Mouse (Mus musculus) gastrocnemius, postnatal 25 days (tissue): ENCODE data around the gene Olfr690. TPM values are rescaled to one million over a fixed set of nuclear protein-coding genes. Genes with fewer than 3 reads are reported as not detected.
"Not testable (repeated sequence)": the region's sequence is repeated elsewhere in the genome, so short reads cannot be mapped to it uniquely, and the experiment has no call there.

Experiments used
- DNase-seq: peaks from one replicate; pipeline ENCODE4 v3.0.0; 2022
- long read RNA-seq, 2 experiments: library from polyadenylated mRNA; stranded (forward); transcript quantifications; one replicate each; pipeline ENCODE4 v2.0.0; 2021
- total RNA-seq, 2 experiments: library from RNA; stranded (reverse); gene quantifications; 1 replicate in 1 of 2; 2 replicates in 1 of 2; pipeline ENCODE4 v1.2.3; 2021

Gene Olfr690
- total RNA-seq: not detected
- long read RNA-seq, experiment 1: 0 reads
- long read RNA-seq, experiment 2: 0 reads

DNA sequence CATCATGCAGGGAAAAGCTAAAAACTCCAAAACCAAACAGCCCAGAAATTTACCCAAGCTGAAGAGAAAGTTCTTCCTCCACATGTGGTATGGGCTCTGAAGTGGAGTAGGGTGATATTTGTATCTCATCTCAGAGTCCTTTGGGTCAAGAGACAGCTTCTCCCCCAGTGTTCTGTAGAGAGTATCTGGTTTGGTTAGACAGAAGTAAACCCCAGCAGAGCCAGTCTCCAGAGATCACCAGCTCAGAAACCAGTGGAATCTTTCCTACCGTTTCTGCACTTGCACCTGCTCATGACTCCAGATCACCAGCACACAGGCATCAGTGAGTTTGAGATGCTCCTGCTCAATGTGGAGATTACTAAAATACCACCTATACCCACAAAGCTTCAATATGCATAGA, at the start of gene Olfr690:
Gene Olfr690, minus strand, starts transcription at position 101 of the 400 bp plus-strand sequence.
- DNase-seq: no peak

DNA sequence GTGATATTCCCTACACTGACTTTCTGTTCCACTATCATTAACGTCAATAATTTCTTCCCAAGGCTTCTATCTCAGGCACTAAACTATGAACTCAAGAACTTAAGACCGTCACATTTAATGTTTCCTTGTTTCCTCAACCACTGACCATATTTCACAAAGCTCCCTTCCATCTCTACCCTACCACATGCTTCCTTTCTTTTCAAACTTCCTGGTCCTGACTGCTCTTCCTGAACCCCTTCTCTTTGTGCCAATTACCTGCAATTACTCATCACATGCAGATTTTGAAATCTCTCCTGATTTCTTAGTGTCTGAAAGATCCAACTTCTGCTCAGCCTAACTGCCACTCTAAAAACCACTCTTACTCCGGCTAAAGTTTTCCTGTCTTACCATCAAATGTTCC, 46.4 kb upstream of the Olfr690 start:
- no peak for DNase-seq

DNA sequence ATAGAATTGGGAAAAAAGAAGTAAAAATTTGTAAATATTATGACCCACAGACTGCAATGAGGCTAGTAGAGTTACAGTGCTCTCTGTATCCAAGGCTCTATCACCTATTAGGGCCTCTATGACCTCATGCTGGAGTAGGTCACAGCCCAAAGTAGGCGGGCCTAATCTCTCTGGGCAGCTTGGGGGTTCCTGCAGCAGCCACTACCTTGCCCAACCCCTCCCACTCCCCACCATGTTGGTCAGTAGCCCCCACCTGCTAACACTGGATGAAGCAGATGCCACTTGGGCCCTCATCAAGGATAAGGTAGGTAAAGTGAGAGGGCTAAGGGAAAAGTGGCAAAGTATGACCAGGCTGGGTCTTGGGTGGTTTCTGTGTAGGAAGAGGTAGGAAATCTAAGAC, 41.0 kb upstream of the Olfr690 start, which contains the start of gene Gm5901:
Gene Gm5901, plus strand, starts transcription at position 173 of the 400 bp plus-strand sequence.
- no peak for DNase-seq

DNA sequence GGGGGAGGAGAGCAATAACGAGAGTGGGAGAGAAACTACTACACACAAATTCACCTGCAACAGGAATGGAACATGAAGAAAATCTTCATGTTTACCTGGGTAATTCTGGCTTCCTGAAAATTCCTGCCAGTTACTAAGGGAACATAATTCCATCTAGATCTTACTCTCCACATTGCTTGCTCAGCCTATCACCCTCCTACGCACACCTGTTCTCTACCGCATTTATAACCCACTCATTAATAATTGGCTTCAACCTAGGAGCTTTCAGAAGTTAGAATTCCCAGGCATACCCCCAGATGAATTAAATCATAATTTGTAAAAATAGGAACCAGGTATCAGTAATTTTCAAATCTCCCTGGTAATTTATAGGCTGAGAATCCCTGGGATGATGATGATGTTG, 40.1 kb upstream of the Olfr690 start:
- DNase-seq: no peak

DNA sequence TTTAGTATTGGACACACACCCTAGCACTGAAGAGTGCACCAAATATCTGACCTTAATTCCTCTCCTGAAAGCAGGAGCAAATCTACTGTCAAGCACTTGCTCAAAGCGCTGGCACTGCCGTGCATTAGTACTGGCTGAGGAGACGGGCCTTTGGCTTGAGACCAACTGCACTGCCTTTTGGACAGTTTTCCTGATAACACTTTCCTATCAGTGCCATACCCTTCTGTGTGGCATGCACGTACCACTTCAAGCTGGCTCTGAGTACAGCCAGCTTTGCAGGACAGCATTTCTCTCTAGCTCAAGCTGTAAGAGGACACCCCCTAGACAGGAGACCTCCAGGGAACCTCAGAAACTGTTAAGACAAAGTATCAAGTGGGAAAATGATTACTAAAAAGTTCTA, 39.6 kb upstream of the Olfr690 start:
- no peak for DNase-seq

DNA sequence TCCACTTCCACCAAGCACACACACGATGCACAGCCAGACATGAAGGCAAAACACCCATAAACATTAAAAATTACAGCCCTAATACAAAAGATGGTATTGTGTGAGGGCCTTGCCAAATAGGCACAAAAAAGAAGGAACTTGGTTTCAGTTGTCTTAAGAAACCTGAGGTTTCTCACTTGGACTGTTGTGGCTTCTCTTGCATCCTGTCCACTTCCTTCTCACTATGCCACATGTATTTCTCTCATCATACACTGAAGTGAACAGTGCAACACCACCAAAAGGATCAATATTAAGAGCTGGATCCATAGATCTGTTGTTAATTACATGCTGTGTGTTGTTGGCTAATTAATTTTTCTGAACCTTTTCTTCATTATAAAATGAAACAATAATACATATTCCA, 39.0 kb upstream of the Olfr690 start:
- DNase-seq: no peak

DNA sequence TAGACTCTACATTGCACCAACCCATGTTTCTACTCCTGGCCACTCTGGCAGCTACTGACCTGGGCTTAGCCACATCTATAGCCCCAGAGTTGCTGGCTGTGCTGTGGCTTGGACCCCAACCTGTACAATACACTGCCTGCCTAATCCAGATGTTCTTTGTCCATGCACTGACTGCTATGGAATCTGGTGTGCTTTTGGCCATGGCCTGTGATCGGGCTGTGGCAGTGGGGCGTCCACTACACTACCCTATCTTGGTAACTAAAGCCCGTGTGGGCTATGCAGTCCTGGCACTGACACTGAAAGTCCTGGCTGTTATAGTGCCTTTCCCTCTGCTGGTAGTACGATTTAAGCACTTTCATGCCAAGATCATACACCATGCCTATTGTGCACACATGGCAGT, 34.6 kb upstream of the Olfr690 start:
- DNase-seq: no peak

DNA sequence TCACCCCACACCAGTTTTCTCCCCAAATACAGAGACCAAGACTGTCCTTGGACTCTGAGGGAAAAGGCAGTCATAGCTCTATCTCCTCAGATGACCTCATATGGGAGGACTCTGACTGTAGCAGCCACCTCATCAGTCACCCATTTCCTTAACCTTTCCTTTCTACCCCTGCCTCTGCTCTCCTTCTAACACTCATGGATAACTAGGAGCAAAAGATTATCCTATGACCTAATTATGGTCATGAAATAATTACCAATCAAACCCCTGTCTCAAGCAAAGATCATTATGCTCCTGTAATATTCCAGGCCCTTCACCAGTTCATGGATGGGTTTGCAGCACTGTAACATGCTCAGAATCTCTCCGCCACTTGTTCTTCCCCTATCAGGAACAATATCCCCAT, 34.0 kb upstream of the Olfr690 start, which contains the start of gene Olfr692:
Gene Olfr692, plus strand, starts transcription at position 301 of the 400 bp plus-strand sequence.
- DNase-seq: no peak

DNA sequence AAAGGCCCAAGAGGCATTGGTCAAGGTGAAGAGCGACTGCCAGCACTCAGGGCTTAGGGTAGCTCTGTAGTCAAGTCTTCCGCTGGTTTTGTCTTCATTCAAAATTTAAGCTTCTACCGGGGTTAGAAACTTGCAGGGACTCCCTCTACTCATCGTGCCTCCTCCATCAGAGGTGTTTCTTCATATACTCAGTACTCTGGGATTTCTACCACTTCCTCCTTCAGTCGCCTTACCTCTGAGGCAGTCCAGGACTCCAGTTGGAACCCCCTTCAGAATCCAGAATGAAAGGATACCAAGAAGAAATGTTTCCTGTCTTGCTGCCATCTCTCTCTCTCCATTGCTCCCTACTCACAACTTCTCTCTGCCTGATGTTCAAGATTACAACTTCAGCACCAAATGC, 33.4 kb upstream of the Olfr690 start:
- no peak for DNase-seq

DNA sequence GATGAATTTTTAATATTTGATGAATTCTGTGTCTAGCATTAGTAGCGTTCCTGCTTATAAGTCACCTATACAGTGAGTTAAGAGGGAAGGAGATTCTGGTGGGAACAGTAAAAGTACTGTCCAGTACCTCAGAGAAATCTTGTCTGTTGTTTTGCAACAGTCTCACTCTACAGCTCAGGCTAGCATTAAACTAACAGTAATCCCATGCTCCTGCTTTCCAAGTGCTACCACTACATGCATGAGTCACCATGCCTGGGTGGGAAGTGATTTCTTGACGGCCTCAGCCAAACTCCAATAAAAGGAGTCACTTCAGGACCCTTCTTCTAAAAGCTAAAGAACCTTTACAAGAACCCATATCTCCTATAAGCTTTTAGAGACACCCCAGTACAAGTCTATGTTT, 27.8 kb upstream of the Olfr690 start:
- no peak for DNase-seq

DNA sequence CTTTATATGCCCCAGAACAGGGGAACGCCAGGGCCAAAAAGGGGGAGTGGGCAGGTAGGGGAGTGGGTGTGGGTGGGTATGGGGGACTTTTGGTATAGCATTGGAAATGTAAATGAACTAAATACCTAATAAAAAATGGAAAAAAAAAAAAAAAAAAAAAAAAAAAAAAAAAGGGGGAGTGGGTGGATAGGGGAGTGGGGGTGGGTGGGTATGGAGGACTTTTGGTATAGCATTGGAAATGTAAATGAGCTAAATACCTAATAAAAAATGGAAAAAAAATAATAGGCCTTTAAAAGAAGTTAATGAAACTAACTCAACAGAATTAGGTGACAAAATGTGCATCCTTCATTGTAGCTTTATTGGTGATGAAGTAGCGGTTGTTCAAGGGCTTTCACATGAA, 22.6 kb upstream of the Olfr690 start:
- DNase-seq: not testable (repeated sequence)

DNA sequence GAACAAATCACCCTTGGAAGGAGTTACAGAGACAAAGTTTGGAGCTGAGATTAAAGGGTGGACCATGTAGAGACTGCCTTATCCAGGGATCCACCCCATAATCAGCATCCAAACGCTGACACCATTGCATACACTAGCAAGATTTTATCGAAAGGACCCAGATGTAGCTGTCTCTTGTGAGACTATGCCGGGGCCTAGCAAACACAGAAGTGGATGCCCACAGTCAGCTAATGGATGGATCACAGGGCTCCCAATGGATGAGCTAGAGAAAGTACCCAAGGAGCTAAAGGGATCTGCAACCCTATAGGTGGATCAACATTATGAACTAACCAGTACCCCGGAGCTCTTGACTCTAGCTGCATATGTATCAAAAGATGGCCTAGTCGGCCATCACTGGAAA, 22.2 kb upstream of the Olfr690 start:
- DNase-seq: not testable (repeated sequence)

DNA sequence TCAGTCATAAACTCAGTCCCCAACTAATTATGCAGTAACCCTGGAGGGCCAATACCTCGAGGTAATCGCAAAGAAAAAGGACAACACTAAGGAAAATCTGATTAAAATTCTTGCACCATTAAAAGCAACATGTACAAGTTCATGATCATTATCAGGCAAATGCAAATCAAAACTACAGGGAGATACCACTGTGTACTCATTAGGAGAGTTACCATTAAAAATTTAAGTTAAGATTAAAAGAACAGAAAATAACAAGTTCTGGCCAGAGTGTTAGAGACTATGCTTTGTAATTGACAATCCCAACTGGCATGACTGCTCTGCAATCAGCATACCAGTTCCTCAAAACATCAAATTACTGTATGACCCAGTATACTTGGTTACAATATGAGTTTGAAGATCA, 8.8 kb upstream of the Olfr690 start:
- no peak for DNase-seq

DNA sequence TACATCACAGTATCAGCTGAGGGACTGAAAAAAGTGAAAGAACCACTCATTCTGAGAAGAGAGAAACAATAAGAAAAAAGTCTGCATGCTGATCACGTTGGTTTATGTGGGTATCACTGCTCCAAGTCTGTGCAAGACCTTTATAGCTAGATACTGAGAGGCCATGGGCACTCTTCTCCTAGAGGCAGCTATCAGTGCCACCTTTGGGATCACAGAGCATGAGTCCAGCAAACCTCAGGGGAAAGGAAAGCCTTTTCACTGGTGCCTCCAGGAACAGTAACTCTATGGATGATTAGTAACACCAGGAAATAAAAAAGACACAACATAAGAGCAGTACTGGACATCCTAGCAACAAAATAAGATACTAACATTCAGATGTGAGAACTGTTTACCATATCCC, 8.3 kb upstream of the Olfr690 start, which contains the start of gene Olfr691:
Gene Olfr691, minus strand, starts transcription at position 101 of the 400 bp plus-strand sequence.
- no peak for DNase-seq

DNA sequence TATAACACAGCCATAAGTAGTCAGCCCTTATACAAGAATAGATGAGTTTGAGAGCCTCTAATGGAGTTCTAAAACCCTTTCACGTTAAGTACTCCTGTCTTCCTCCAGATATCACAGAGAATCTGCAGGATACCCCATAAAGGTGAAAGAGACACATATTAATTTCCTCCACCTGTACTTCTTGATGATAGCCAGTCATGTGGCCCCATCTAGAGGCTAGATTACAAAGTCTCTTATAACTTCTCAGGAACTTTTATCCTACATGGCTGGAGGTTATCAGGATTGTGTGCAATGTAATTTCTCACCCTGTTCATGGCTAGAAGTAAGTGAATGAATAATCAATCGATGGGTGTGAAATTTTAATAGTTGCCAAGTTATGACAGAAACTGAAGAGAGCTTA, 8.6 kb downstream of the Olfr690 start:
- DNase-seq: no peak

DNA sequence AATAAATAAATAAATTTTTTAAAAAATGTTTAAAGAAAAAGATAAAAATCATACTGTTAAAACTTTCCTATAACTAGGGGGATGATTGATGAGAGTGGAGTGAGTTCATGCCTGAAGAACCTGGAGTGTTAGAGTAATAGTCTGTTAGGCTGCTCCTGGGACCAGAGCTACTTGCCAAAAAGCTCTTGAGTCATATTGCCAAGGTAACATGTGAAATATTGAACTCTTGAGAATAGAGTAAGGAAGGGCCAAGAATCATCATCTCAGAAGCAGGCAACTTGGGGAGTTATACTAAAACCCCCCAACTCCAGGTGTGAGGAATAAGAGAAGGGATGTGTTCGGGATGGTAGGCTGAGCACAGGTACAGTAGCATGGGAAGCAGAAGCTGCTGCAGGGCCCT, 23.0 kb downstream of the Olfr690 start, which contains the start of gene Olfr689:
Gene Olfr689, plus strand, starts transcription at position 301 of the 400 bp plus-strand sequence.
- no peak for DNase-seq

DNA sequence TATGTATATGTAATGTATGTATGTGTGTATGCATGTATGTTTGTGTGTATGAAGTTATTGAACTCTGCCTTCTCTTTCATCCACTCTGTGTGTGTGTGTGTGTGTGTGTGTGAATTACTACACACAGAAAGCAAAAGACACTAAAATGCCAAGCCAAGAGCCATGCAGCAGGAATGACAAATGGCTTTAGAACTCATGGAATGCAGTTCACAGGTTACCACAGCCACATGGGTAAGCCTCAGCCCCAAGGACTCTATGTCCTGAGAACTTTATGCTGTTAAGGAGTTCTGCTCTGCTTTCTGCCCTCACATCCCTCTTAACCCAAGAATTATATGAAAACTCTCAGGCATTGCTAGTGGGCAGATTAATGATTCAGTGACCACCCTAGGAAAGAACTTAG, 43.9 kb downstream of the Olfr690 start:
- no peak for DNase-seq

DNA sequence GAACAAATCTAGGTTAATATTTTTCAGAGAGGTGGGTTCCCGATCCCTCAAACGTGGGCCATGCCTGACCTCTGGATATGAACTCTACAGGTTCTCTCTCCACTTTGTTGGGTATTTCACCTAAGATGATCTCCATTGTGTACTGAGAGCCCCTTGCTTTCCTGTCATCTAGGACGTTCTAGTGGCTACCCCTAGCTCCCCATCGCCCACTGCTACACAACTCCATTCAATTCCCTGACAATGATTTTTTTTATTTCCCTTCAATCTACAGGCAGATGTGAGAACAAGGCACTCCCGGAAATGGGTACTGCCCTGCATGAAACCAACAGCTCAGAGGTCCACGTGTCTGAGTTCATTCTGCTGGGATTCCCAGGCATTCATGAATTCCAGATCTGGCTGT, 46.1 kb downstream of the Olfr690 start, which contains the start of gene Olfr688:
Gene Olfr688, plus strand, starts transcription at position 301 of the 400 bp plus-strand sequence.
- no peak for DNase-seq

Other genes starting within 250 kb of the Olfr690 start
- gene Olfr680-ps1, start 241.3 kb downstream of the Olfr690 start, total RNA-seq: not detected
- gene Olfr681, start 217.3 kb downstream of the Olfr690 start, total RNA-seq: not detected
- not detected for gene Olfr683, start 187.1 kb downstream of the Olfr690 start, total RNA-seq
- gene Olfr684, start 170.5 kb downstream of the Olfr690 start, total RNA-seq: not detected
- not detected for gene Olfr685, start 148.1 kb downstream of the Olfr690 start, total RNA-seq
- not detected for gene Olfr686, start 126.6 kb downstream of the Olfr690 start, total RNA-seq
- not detected for gene Olfr688, start 46.0 kb downstream of the Olfr690 start, total RNA-seq
- gene Olfr689, start 22.9 kb downstream of the Olfr690 start, total RNA-seq: not detected
- gene Olfr691, start 8.2 kb upstream of the Olfr690 start, total RNA-seq: not detected
- not detected for gene Olfr692, start 34.1 kb upstream of the Olfr690 start, total RNA-seq
- not detected for gene Gm5901, start 40.9 kb upstream of the Olfr690 start, total RNA-seq
- 10 to 100 TPM; 12.5 to 12.9 TPM for gene Fam160a2, start 66.0 kb upstream of the Olfr690 start, total RNA-seq
- not detected for gene Cnga4, start 70.5 kb upstream of the Olfr690 start, total RNA-seq
- not detected for gene Cckbr, start 91.6 kb upstream of the Olfr690 start, total RNA-seq
- gene Cavin3, start 148.2 kb upstream of the Olfr690 start, total RNA-seq: 10 to 100 TPM; 14.3 to 19.6 TPM
- gene Smpd1, start 220.3 kb upstream of the Olfr690 start, total RNA-seq: 10 to 100 TPM; 48.6 to 51.5 TPM
- 1 to 10 TPM; 6.5 to 9.1 TPM for gene Apbb1, start 247.5 kb upstream of the Olfr690 start, total RNA-seq